Mouse (Mus musculus) spleen, adult 2 months (tissue): ENCODE data around the gene Olfr743.

ENCODE experiments used
- CTCF ChIP-seq: fragments of 200-500 bp; IDR thresholded peaks from 2 replicates; pipeline ENCODE4 v1.5.1; 2011; ENCODE audit warnings: mild to moderate bottlenecking, inconsistent platforms; ENCODE audit not compliant: insufficient read depth, insufficient read length, insufficient replicate concordance; ENCODE audit errors: extremely low read depth
- POLR2A ChIP-seq: fragments of 200-500 bp; IDR thresholded peaks from 2 replicates; pipeline ENCODE4 v1.6.1; 2011; ENCODE audit warnings: low read depth, low read length, inconsistent platforms

GRCm38 (mm10) chr14:50503300-50503699 lies 18.3 kb upstream of the Olfr743 start, which contains the start of gene Olfr742:
- no peak for TF ChIP-seq CTCF
- TF ChIP-seq POLR2A: no peak
